Mouse (Mus musculus) thymus, postnatal 4 days (tissue): ENCODE data around the gene Polr2i.
"Not testable (repeated sequence)": the region's sequence is repeated elsewhere in the genome, so short reads cannot be mapped to it uniquely, and the experiment has no call there.

Experiments
- DNase-seq: peaks from one replicate; pipeline ENCODE4 v3.0.0; 2021

Gene Polr2i

GRCm38 (mm10) chr7:30231669-30232454, at the start of gene Polr2i, which contains the start of gene Tbcb:
Gene Polr2i (plus strand): TSS chr7:30231948.
Gene Tbcb (minus strand): TSS chr7:30232272.
- peak; percentile 98 for DNase-seq

DNA sequence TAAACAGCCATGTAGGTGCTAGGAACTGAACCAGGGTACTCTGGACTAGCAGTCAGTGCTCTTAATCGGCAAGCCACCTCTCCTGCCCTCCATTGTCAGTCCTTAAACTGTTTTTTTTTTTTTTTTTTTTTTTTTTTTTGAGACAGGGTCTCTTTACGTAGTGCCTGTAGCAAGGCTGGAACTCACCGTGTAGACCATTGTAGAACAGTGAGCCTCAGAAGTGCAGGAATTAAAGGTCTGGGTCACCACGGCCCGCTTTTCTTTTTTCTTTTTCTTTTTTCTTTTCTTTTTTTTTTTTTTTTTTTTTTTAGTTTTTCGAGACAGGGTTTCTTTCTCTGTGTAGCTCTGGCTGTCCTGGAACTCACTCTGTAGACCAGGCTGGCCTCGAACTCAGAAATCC, 48.6 kb upstream of the Polr2i start:
- DNase-seq, result not testable (repeated sequence)

DNA sequence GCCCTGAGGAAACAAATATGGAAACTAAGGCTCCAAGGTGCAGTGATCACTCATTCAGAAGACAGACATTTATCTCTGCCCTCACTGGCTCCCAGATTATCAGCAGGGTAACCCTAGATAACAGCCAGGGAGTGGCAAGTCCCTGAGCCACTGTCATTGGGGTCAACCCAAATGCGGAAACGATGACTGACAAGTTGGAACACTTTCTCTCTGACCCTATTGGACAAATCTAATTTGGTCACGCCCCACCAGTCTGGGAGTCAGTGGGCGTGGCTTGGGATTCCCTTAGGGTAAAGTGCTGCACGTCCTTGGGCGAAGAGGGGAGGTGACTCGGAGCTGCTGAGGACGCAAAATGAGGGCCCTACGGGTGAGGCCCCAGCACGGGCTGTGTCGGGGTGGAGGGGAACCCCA, 47.9 kb upstream of the Polr2i start, which contains the start of gene Cox7a1:
Cox7a1 (plus strand) TSS at position 266 of the 411 bp plus-strand sequence.
- peak; percentile 87 for DNase-seq

DNA sequence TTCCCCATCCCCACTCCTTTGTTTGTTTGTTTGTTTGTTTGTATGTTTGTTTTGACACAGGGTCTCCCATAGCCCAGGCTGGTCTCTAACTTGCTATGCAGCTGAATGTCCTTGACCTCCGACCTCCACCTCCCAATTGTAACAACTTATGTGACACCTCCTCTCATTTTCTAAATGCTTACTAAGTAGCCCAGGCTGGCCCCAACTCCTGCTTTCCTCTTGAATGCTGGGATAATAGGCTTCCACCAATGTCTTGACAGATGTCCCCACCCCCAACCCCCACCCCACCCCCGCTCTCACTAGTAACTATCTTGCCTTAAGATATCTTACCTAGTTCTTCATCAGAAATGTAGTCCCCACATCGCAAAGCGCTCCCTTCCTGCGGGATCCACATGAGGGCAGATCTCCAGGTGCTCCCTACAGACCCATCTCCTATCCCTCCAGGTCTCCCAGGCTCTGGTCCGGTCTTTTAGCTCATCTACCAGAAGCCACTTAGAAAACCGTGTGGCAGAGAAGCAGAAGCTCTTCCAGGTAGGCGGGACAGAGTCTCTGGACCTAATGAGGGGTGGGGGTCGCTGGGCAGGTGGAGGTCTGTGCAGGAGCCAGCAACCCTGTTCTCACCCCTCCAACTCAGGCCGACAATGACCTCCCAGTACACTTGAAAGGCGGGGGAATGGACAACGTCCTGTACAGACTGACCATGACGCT, 47.0 kb upstream of the Polr2i start:
- no peak for DNase-seq

- no peak for DNase-seq
Observed at GRCm38 (mm10) chr7:30188344-30189115, 43.2 kb upstream of the Polr2i start.

- DNase-seq, result no peak
Observed at GRCm38 (mm10) chr7:30189116-30189491, 42.6 kb upstream of the Polr2i start.

GRCm38 (mm10) chr7:30192088-30192487, 39.7 kb upstream of the Polr2i start:
- DNase-seq, result no peak

DNA sequence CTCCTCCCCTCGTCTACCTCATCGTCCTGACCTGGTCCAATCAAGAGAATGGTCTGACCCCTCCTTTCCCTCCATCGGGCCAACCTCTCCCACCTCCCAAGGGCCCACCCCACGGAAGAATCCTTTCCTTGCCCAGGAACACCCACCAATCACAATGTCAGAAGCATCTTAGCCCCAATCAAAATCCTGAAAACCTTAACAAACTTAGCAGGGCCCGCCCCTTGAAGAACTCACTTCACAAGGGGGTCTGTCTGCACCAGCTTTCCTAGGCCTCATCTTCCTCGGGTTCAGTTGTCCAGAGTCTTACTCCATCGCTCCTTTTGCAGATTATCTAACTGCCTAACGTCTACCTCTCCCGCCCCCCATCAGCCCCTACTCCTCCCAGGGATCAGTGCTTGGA, 38.7 kb upstream of the Polr2i start:
- DNase-seq, result no peak

DNA sequence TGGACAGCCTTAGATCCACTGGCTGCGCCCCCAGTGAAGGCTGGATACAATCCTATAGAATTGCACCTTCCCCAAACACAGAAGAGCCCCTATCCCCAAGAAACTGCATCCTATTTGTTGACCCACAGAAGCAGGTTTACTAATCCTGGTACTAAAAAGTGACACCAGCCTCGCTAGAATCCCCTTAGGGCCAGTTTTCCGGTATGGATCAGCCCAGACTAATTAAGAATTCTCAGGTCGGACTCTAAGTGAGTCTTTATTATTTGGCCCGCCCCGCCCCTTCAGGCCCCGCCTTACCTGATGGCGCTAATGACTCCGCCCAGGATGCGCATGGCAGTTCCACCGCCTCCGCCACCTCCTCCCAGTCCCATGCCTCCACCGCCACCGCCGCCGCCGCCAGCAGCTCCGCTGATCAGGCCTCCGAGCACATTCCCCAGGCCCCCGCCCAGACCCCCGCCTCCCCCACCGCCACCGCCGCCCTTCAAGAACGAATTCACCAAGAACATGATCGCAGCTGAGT, 38.1 kb upstream of the Polr2i start:
- peak; percentile 77 for DNase-seq

DNA sequence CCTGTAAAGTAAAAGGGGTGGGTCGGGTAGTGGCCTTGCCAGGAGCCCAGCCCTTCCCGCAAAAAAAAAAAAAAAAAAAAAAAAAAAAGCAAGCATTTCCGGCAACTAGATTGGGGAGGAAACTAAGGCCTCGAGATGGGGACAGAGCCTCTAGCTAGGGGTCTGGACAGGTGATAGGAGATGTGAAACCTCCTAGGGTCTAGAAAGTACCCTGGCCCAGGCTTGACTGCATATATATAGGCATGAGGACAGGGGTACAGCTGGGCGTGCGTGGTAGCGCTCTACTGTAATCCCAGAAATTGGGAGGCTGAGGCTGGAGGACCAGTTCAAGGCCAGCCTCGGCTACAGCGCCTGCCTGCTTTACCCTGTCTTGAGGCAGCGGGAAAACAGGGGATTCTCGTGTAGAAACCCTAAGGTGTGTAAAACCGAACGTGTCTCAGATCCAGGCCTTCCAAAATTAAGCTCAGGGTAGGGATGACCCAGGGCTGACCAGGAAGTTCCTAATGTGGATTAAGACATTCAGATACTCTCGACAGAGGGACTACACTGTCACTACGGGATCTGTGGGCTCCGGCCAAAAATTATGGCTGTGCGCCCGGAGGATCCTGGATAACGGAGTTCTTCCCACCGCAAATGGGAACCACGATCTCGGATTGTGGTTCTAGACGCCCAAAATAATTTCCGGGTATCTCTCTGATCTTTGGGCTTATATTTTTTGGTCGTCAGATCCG, 37.5 kb upstream of the Polr2i start:
- peak; percentile 52 for DNase-seq

GRCm38 (mm10) chr7:30194884-30195283, 36.9 kb upstream of the Polr2i start:
- peak; percentile 98 for DNase-seq

- no peak for DNase-seq
Observed at GRCm38 (mm10) chr7:30195461-30195860, 36.3 kb upstream of the Polr2i start.

DNA sequence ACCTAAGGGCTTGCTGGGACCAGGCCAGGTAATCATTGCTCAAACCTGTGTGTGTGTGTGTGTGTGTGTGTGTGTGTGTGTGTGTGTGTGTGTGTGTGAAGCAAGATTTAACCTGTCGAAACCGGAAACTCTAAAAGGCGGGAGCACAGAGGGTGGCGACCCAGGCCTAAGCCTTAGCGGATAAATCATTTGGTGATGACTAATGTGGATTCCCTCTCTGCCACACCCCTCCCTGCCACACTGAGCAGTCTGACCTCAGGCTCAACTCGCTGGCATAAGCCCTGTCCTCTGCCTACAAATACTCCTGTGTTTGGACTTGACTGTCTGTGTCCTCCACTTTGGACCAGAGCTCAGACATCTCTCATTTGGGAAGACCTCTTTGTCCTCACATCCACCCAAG, 35.6 kb upstream of the Polr2i start:
- no peak for DNase-seq

DNA sequence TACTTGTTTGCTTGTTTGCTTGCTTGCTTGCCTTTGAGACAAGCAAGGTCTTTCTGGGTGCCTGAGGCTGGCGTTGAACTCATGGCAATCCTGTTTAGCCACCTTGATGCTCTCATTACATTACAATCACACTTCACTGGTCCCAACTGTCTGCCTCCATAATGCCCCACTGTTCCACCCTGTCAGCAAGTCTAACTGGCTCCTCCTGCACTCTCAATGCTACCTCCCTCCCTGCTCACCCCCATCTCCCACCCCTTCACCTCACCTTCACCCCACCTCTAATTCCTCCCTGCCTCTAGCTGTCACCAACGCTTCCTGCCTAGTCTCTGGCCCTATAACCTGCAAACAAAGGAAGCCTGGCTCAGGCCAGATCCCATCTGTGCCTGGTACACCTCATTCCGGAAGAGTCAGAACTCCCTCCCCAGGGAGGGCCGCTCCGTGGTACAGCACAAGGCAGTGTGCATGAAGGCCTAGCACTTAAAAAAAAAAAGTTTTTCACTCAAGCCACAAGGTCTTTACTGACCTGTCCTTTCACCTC, 34.1 kb upstream of the Polr2i start:
- no peak for DNase-seq

GRCm38 (mm10) chr7:30198481-30198971, 33.2 kb upstream of the Polr2i start, which contains the start of gene Capns1:
Gene Capns1 (minus strand): TSS chr7:30198811.
- DNase-seq, result peak; percentile 72

GRCm38 (mm10) chr7:30199498-30200139, 32.1 kb upstream of the Polr2i start:
- DNase-seq, result no peak

DNA sequence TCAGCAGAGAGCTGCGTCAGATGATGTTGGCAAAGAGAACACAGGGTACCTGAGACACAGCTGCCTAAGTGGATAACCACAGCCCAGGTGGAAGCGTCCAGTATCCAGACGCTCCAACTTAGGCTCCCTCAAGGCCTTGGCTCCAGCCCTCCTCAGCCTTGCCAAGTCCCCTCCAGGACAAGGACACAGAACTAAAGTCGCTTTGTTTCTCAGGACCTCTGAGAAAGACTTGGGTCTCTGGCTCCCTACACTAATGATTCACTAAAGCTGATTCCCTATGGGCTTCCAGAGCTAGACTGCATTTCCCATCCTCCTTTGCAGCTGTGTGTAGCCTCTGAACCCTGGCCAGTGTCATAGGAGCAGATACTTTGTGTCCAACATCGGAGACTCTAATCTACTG, 31.5 kb upstream of the Polr2i start:
- DNase-seq, result no peak

DNA sequence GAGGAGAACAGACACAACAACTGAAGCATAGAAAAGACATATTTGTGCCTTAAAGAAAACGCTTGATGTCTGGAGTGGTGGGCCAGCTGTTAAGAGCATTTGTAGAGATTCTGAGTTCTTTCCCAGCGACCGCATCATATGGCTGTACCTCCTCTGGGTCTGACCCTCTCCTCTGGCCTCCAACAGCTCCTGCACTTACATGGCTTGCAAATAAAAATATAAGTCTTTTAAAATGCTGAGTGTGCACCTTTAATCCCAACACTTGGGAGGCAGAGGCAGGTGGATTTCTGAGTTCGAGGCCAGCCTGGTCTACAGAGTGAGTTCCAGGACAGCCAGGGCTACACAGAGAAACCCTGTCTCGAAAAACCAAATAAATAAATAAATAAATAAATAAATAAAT, 31.1 kb upstream of the Polr2i start:
- DNase-seq, result not testable (repeated sequence)

GRCm38 (mm10) chr7:30202895-30203690, 28.7 kb upstream of the Polr2i start:
- no peak for DNase-seq

GRCm38 (mm10) chr7:30204380-30204779, 27.4 kb upstream of the Polr2i start:
- DNase-seq, result no peak
